Mouse (Mus musculus) ES-E14 (cell line): Measurements from ENCODE around the gene Fam133b. TPM values are rescaled to one million over a fixed set of nuclear protein-coding genes. Genes with fewer than 3 reads are reported as not detected.
"Not testable (repeated sequence)": the region's sequence is repeated elsewhere in the genome, so short reads cannot be mapped to it uniquely, and the experiment has no call there.

Experiments
- DNase-seq: peaks from one replicate; pipeline ENCODE4 v3.0.0-alpha.2; 2013; ENCODE audit warnings: low read depth, low spot score
- H3K27ac ChIP-seq: 2 replicates; pipeline ENCODE4 v1.5.1; 2012; ENCODE audit warnings: low read depth, mild to moderate bottlenecking, low read length, moderate library complexity, mixed read lengths; ENCODE audit not compliant: poor library complexity, insufficient read depth, severe bottlenecking
- H3K36me3 ChIP-seq: 2 replicates; pipeline ENCODE4 v1.6.1; 2012; ENCODE audit warnings: mild to moderate bottlenecking, low read length, moderate library complexity, mixed read lengths; ENCODE audit not compliant: control insufficient read depth, poor library complexity, insufficient read depth, severe bottlenecking
- H3K4me1 ChIP-seq, 2 experiments: fragments of 150-350 bp in 1 of 2; sonication (generic) in 1 of 2; 2 replicates each; pipeline ENCODE4 v1.6.1; 2012; ENCODE audit warnings: low read length in 2 of 2, mild to moderate bottlenecking in 1 of 2, mixed read lengths in 1 of 2; ENCODE audit not compliant: control insufficient read depth in 2 of 2, insufficient read depth in 2 of 2, poor library complexity in 1 of 2
- H3K4me3 ChIP-seq, 2 experiments: fragments of 150-350 bp in 1 of 2; sonication (generic) in 1 of 2; 2 replicates each; pipeline ENCODE4 v1.5.1; 2012; ENCODE audit warnings: low read length in 2 of 2, low read depth in 1 of 2, mild to moderate bottlenecking in 1 of 2, mixed read lengths in 1 of 2; ENCODE audit not compliant: insufficient read depth in 1 of 2, poor library complexity in 1 of 2, severe bottlenecking in 1 of 2
- H3K9ac ChIP-seq: 2 replicates; pipeline ENCODE4 v1.6.1; 2012; ENCODE audit warnings: low read depth, mild to moderate bottlenecking, low read length, mixed read lengths; ENCODE audit not compliant: poor library complexity, insufficient read depth, severe bottlenecking
- H3K9me3 ChIP-seq: fragments of 150-350 bp; sonication (generic); 2 replicates; pipeline ENCODE4 v1.6.1; 2012; ENCODE audit warnings: low read depth, mild to moderate bottlenecking, low read length; ENCODE audit not compliant: control insufficient read depth, insufficient read depth
- HCFC1 ChIP-seq: IDR thresholded peaks from 2 replicates; pipeline ENCODE4 v1.6.1; 2012; ENCODE audit warnings: low read length, inconsistent platforms, borderline replicate concordance; ENCODE audit not compliant: insufficient read depth
- ZC3H11A ChIP-seq: IDR thresholded peaks from 2 replicates; pipeline ENCODE4 v1.6.1; 2012; ENCODE audit warnings: low read depth, mild to moderate bottlenecking, inconsistent platforms, low read length, borderline replicate concordance
- in situ Hi-C, 2 experiments: fragments of 600-800 bp; cut with MboI; formaldehyde crosslinking; loops; one replicate each; pipeline ENCODE4 v1.15.1; 2025; ENCODE audit warnings: low sequenced_read_pairs in 2 of 2, inconsistent platforms in 1 of 2; ENCODE audit not compliant: unreplicated experiment in 2 of 2
- total RNA-seq: library from RNA; depleted of rRNA; stranded (reverse); fragments of 300-350 nt; gene quantifications from 2 replicates; pipeline ENCODE4 v1.2.3, GENCODE M21; 2012; rRNA removed

Gene Fam133b
- total RNA-seq, 1 experiment = 30.0 TPM

DNA sequence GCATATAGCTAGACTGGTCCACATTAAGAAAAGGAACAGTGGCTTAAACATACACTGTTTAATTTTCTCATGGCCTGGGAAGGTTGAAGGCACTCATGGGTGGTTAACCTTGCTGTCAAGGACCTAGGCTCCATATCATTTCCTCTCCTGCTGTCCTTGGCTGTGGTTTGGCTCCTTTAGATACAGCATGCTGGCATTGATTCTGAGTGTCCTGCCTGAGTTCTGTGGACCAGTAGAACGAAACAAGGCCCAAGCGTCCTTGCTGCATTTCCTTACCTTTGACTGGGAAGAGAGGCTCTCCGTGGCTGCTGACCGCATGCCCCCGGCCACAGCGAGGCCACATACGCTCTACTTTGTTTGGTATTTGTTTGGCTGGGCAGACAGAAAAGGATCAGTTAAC is 65.6 kb downstream of the Fam133b start:
- in situ Hi-C loops = no loop called here
- H3K9ac ChIP-seq = no peak overlapping the region
- DNase-seq = no peak
- no peak overlapping the region for H3K4me3 ChIP-seq
- H3K9me3 ChIP-seq = no peaks in the 10 kb centered on the region
- H3K4me1 ChIP-seq = no peaks in the 10 kb centered on the region
- no peak overlapping the region for H3K27ac ChIP-seq
- peaks cover 12% of the 10 kb centered on the region for H3K36me3 ChIP-seq
- TF ChIP-seq HCFC1 = no peak
- TF ChIP-seq ZC3H11A = no peak

DNA sequence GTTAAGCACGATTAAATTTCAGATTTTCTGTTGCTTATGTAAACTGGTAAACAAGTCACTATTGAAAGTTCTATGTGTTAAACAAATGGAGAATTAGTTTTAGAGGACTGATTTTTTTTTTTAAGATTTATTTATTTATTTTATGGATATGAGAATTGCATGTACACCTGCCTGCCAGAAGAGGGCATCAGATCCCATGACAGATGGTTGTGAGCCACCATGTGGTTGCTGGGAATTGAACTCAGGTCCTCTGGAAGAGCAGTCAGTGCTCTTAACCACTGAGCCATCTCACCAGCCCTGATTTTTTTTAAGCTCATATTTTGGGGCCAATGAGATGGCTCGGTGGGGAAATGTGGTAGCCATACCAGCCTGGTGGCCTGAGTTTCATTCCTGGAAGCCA is 68.2 kb downstream of the Fam133b start:
- H3K4me3 ChIP-seq, in situ Hi-C loops, H3K4me1 ChIP-seq, DNase-seq, H3K27ac ChIP-seq, H3K36me3 ChIP-seq, H3K9me3 ChIP-seq, H3K9ac ChIP-seq: not testable (repeated sequence)

Other genes with a start within 250 kb of the Fam133b start
- gene Cdk6, start 202.3 kb upstream of the Fam133b start, total RNA-seq = 34.1 and 47.9 TPM in 2 replicates
- gene 1700109H08Rik, start 27.7 kb downstream of the Fam133b start, total RNA-seq = 5.9 and 6.2 TPM in 2 replicates
- 12.9 and 14.9 TPM in 2 replicates for gene Pex1, start 52.2 kb downstream of the Fam133b start, total RNA-seq
- 21.9 and 25.0 TPM in 2 replicates for gene Rbm48, start 52.8 kb downstream of the Fam133b start, total RNA-seq
- gene Tmbim7, start 107.3 kb downstream of the Fam133b start, total RNA-seq = not detected in 2 replicates
- 67.4 and 90.0 TPM in 2 replicates for gene Gatad1, start 113.4 kb downstream of the Fam133b start, total RNA-seq